Mouse (Mus musculus) inflammation-experienced regulatory T-cells, adult 16 weeks (primary cell): ENCODE measurements around the gene Atp2c1. TPM values are rescaled to one million over a fixed set of nuclear protein-coding genes. Genes with fewer than 3 reads are reported as not detected.

ENCODE experiments used
- polyA plus RNA-seq: library from polyadenylated mRNA; unstranded; fragments of 100-300 nt; shearing (Covaris generic); gene quantifications from one replicate; pipeline ENCODE4 v1.2.1, GENCODE M21; 2017

Atp2c1 gene
- polyA plus RNA-seq: 34.8 TPM

GRCm38 (mm10) chr9:105527219-105527618 is at the start of gene Atp2c1:
Gene Atp2c1, minus strand, starts transcription at chr9:105527319.

DNA sequence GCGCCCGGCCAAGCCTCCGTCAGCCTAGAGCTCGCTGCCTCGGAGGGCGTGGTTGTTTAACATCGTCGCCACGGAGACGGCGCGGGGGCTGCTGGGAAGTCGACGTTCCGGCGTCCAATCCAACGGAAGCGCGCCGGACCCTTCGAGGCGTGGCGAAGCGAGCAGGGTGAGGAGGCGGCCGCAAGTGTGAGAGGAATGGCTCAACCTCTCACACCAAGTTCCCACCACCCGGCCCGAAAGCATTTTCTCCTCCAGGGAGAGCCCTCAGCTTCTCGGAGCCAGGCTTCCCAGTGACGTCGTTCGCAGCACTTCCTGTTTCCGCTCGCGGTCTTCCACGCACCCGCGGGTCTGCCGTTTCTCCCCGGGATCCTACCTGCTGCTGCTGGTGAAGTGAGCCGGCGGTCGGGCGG is 131.9 kb downstream of the Atp2c1 start, which contains the start of the genes Aste1 and Nek11:
Gene Aste1, plus strand, starts transcription at position 175 of the 410 bp plus-strand sequence.
Gene Nek11, minus strand, starts transcription at position 307 of the 410 bp plus-strand sequence.

Other genes starting within 250 kb of the Atp2c1 start
- 37.8 TPM for gene Aste1, start 131.9 kb downstream of the Atp2c1 start, polyA plus RNA-seq
- 0.15 TPM for gene Nek11, start 131.8 kb downstream of the Atp2c1 start, polyA plus RNA-seq
- 55.7 TPM for gene Pik3r4, start 115.7 kb upstream of the Atp2c1 start, polyA plus RNA-seq